Mouse (Mus musculus): ENCODE measurements around the gene Nfatc3. TPM values are rescaled to one million over a fixed set of nuclear protein-coding genes. Genes with fewer than 3 reads are reported as not detected.

Nfatc3 gene
- polyA plus RNA-seq, 1 experiment: 78.6 TPM

DNA sequence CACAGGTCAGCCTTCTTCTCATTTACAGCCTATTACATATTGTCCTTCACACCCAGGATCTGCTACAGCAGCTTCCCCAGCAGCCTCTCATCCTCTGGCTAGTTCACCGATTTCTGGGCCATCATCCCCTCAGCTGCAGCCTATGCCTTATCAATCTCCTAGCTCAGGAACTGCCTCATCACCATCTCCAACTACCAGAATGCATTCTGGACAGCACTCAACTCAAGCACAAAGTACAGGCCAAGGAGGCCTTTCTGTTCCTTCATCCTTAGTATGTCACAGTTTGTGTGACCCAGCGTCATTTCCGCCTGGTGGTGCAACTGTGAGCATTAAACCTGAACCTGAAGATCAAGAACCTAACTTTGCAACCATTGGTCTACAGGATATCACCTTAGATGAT, 50.1 kb downstream of the Nfatc3 start:
- H3K27ac ChIP-seq (ENCODE audit: insufficient read depth, low read length): no peak overlapping the region
- H3K4me3 ChIP-seq (ENCODE audit: insufficient read depth, low read length): no peak overlapping the region
- no peaks in the 10 kb centered on the region for H3K4me1 ChIP-seq (ENCODE audit: control insufficient read depth, insufficient read depth, low read length)
- TF ChIP-seq CTCF (IDR thresholded peaks at IDR 0.05; ENCODE audit: borderline replicate concordance, insufficient read depth, low read length) (no peak), POLR2A (IDR thresholded peaks at IDR 0.05; ENCODE audit: low read depth, low read length) (no peak)

DNA sequence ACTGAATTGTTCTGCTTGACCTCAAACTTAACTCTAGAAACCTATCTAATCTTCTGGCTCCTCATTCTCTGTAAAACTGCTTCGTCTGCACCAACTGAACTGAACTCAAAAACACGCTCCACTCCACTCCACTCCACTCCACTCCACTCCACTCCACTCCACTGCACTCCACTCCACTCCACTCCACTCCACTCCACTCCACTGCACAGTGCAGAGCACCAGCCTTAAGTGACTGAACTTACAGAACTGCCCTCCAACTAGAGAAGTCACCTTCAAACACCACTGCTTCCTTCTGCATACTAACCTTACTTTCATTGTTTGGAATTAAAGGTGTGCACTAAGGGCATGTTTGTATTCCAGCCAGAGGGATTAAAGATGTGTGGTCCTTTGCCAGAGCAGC, 53.4 kb downstream of the Nfatc3 start:
- TF ChIP-seq CTCF (IDR thresholded peaks at IDR 0.05; ENCODE audit: borderline replicate concordance, insufficient read depth, low read length): no peak
- TF ChIP-seq POLR2A (IDR thresholded peaks at IDR 0.05; ENCODE audit: low read depth, low read length): no peak
- Histone ChIP-seq H3K4me3 (ENCODE audit: insufficient read depth, low read length) (no peak overlapping the region), H3K27ac (ENCODE audit: insufficient read depth, low read length) (no peak overlapping the region), H3K4me1 (ENCODE audit: control insufficient read depth, insufficient read depth, low read length) (no peaks in the 10 kb centered on the region)

GRCm38 (mm10) chr8:106112514-106112913, 53.9 kb downstream of the Nfatc3 start:
- H3K27ac ChIP-seq (ENCODE audit: insufficient read depth, low read length): no peak overlapping the region
- no peak overlapping the region for H3K4me3 ChIP-seq (ENCODE audit: insufficient read depth, low read length)
- TF ChIP-seq POLR2A (IDR thresholded peaks at IDR 0.05; ENCODE audit: low read depth, low read length) (no peak), CTCF (IDR thresholded peaks at IDR 0.05; ENCODE audit: borderline replicate concordance, insufficient read depth, low read length) (no peak)
- no peaks in the 10 kb centered on the region for H3K4me1 ChIP-seq (ENCODE audit: control insufficient read depth, insufficient read depth, low read length)

- no peak overlapping the region for H3K27ac ChIP-seq (ENCODE audit: insufficient read depth, low read length)
- H3K4me3 ChIP-seq (ENCODE audit: insufficient read depth, low read length): no peak overlapping the region
- TF ChIP-seq POLR2A (IDR thresholded peaks at IDR 0.05; ENCODE audit: low read depth, low read length) (no peak), CTCF (IDR thresholded peaks at IDR 0.05; ENCODE audit: borderline replicate concordance, insufficient read depth, low read length) (no peak)
- H3K4me1 ChIP-seq (ENCODE audit: control insufficient read depth, insufficient read depth, low read length): no peaks in the 10 kb centered on the region
Observed at GRCm38 (mm10) chr8:106115897-106116296, 57.3 kb downstream of the Nfatc3 start.

GRCm38 (mm10) chr8:106123443-106123842, 64.8 kb downstream of the Nfatc3 start:
- H3K27ac ChIP-seq (ENCODE audit: insufficient read depth, low read length): no peak overlapping the region

GRCm38 (mm10) chr8:106126055-106126454, 67.4 kb downstream of the Nfatc3 start:
- TF ChIP-seq CTCF (IDR thresholded peaks at IDR 0.05; ENCODE audit: borderline replicate concordance, insufficient read depth, low read length): no peak
- no peak for TF ChIP-seq POLR2A (IDR thresholded peaks at IDR 0.05; ENCODE audit: low read depth, low read length)
- H3K4me1 ChIP-seq (ENCODE audit: control insufficient read depth, insufficient read depth, low read length): no peaks in the 10 kb centered on the region
- no peak overlapping the region for H3K4me3 ChIP-seq (ENCODE audit: insufficient read depth, low read length)
- no peak overlapping the region for H3K27ac ChIP-seq (ENCODE audit: insufficient read depth, low read length)

More at GRCm38 (mm10) chr8:106123443-106123842, 64.8 kb downstream of the Nfatc3 start:
- H3K4me1 ChIP-seq (ENCODE audit: control insufficient read depth, insufficient read depth, low read length): no peaks in the 10 kb centered on the region
- TF ChIP-seq CTCF (IDR thresholded peaks at IDR 0.05; ENCODE audit: borderline replicate concordance, insufficient read depth, low read length) (no peak), POLR2A (IDR thresholded peaks at IDR 0.05; ENCODE audit: low read depth, low read length) (no peak)
- no peak overlapping the region for H3K4me3 ChIP-seq (ENCODE audit: insufficient read depth, low read length)

DNA sequence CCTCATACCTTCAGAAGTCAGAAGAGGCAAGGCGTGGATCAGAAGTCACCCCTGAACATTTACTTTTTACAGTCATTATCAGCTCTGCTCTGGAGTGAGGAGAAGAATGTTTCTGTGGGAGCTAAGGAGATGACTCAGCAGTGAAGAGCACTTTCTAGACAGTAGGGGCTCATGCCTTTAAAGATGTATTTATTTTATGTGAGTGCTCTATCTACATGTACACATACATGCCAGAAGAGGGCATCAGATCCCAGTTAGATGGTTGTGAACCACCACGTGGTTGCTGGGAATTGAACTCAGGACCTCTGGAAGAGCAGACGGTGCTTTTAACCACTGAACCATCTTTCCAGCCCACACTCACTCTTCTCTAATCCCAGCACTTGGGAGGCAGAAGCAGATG, 68.4 kb downstream of the Nfatc3 start:
- TF ChIP-seq POLR2A (IDR thresholded peaks at IDR 0.05; ENCODE audit: low read depth, low read length) (no peak), CTCF (IDR thresholded peaks at IDR 0.05; ENCODE audit: borderline replicate concordance, insufficient read depth, low read length) (no peak)

GRCm38 (mm10) chr8:106127882-106128410, 69.3 kb downstream of the Nfatc3 start:
- TF ChIP-seq POLR2A (IDR thresholded peaks at IDR 0.05; ENCODE audit: low read depth, low read length) (no peak), CTCF (IDR thresholded peaks at IDR 0.05; ENCODE audit: borderline replicate concordance, insufficient read depth, low read length) (no peak)
- Histone ChIP-seq H3K4me3 (ENCODE audit: insufficient read depth, low read length) (no peak overlapping the region), H3K27ac (ENCODE audit: insufficient read depth, low read length) (no peak overlapping the region), H3K4me1 (ENCODE audit: control insufficient read depth, insufficient read depth, low read length) (no peaks in the 10 kb centered on the region)

More for the DNA sequence above, 68.4 kb downstream of the Nfatc3 start:
- Histone ChIP-seq H3K27ac (ENCODE audit: insufficient read depth, low read length) (no peak overlapping the region), H3K4me3 (ENCODE audit: insufficient read depth, low read length) (no peak overlapping the region), H3K4me1 (ENCODE audit: control insufficient read depth, insufficient read depth, low read length) (no peaks in the 10 kb centered on the region)

- H3K4me1 ChIP-seq (ENCODE audit: control insufficient read depth, insufficient read depth, low read length): no peaks in the 10 kb centered on the region
- TF ChIP-seq POLR2A (IDR thresholded peaks at IDR 0.05; ENCODE audit: low read depth, low read length) (no peak), CTCF (IDR thresholded peaks at IDR 0.05; ENCODE audit: borderline replicate concordance, insufficient read depth, low read length) (no peak)
- no peak overlapping the region for H3K27ac ChIP-seq (ENCODE audit: insufficient read depth, low read length)
- H3K4me3 ChIP-seq (ENCODE audit: insufficient read depth, low read length): no peak overlapping the region
Observed at GRCm38 (mm10) chr8:106129232-106129930, 70.7 kb downstream of the Nfatc3 start.

DNA sequence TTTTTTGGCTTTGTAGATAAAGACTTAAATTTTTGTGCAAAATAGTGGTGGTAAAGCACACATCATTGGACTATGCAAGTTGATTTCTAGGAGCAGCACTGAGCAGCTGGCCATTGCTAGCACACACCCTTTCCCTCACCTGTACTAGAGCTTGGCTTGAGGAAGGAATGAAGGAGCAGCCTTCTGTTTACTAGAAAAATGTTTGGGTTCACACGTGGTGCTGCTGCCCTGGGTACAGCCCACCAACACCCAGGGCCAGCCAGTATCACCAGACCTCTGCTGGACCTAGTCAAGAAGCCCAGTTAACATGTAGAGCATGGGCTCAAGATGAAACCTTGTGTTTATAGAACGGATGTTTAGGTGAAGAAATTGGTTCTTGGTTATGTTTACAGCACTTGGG, 71.4 kb downstream of the Nfatc3 start:
- H3K4me1 ChIP-seq (ENCODE audit: control insufficient read depth, insufficient read depth, low read length): no peaks in the 10 kb centered on the region
- TF ChIP-seq POLR2A (IDR thresholded peaks at IDR 0.05; ENCODE audit: low read depth, low read length): no peak
- no peak for TF ChIP-seq CTCF (IDR thresholded peaks at IDR 0.05; ENCODE audit: borderline replicate concordance, insufficient read depth, low read length)

More for the DNA sequence above, 71.4 kb downstream of the Nfatc3 start:
- H3K4me3 ChIP-seq (ENCODE audit: insufficient read depth, low read length): no peak overlapping the region
- H3K27ac ChIP-seq (ENCODE audit: insufficient read depth, low read length): no peak overlapping the region

Data from embryonic fibroblast, embryonic 13.5 days (primary cell).